Mouse (Mus musculus): Measurements from ENCODE around the gene Cntnap5c.

The Cntnap5c gene

DNA sequence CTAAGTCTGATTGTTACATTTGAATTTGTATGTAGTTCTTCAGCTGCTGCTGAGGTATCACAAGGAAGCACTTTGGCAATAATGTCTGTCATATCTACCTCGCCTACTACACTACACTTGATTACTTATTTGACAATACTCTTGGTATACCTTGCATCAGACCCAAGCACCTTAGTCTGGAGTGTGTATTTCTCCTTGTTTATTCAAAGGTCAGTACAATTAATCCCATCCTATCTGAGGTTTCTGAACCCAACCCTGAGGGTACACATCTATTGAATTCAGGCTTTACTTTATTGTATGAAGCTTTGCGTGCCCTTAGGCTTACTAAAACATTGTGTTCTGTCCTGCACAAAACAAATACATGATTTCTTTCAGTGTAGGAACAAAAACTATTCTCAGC, 235.1 kb downstream of the Cntnap5c start:
- DNase-seq: no peak

DNA sequence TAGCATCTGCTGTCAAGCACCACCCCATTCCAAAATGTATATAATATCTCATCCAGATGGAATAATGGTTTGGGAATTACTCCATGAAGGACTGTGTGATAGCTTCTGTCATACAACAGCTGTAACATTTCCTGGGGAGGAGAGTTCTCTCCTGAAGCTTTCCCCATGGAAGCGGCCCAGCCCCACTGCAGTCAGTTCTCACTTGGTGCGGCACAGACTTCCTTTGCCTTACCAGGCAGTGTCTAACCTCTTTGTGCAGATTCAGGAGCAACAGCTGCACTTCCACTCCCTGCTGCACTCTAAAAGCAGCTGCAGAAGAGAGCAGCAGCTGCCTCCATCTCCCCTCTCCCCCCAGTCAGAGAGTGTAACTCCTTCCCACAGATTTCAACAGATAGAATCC, 271.8 kb downstream of the Cntnap5c start:
- DNase-seq: no peak

DNA sequence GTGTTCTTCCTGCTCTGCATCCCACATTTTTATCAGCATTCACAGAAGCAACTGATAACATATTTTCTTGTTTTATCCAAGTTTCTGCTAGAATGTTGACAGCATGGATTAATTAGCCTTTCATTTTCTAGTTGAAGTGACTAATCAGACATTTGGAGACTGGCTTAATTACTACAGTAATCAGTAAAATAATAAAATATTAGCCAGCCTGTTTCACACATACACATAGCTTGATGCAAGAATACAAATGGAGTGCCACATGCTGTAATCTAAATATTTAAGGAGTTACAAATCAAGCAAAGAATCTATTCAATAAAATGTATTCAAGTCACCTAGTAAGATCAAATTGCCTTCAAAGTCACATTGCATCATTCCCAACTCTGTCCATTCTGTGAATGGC, 275.8 kb downstream of the Cntnap5c start:
- DNase-seq: no peak

DNA sequence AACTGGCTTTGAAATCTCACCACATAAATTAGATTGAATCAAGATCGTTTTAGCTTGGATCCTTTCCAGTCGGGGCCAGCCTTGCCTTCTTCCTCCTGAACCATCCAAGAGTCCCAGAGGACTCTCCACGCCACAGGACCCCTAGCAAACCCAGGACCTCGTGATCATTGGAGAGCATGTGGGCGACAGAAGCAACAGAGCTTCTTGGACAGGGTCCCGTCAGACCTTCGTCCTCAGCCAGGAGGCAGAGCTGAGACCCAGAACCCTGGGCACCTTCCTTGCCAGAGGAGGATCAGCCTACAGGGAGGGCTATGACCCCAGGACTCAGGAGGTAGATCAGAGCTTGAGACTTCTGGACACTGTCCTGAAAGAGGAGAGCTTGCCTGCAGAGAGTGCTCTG, 300.5 kb downstream of the Cntnap5c start:
- no peak for DNase-seq

DNA sequence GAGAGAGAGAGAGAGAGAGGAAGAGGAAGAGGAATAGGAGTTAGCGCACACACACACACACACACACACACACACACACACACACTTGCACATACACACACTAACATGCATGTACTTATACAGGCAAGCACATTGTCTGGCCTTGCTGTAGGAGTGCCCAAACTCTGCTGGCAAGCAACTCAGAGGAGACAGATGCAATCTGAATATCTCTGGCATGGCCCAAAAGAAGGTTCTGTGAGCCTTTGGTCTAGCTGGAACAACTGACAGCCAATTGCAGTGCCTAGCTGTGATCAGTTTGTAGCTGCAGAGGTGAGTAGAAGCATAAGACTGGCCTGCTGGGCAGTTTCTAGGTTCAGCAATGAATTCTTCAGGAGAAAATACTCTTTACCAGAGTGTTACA, 313.3 kb downstream of the Cntnap5c start:
- DNase-seq: no peak

DNA sequence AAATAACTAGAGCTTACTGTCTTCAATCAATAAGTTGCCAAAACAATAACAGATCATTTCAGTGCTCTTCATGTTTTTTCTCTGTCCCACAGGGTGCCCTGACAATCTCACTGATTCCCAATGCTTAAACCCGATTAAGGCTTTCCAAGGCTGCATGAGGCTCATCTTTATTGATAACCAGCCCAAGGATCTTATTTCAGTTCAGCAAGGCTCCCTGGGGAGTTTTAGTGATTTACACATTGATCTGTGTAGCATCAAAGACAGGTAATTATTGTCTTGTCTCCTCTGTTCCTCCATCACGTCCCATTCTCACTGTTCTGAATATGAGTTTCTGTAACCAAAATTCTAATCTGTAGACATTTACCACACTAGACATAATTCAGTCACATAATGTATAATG, 335.1 kb downstream of the Cntnap5c start:
- no peak for DNase-seq

DNA sequence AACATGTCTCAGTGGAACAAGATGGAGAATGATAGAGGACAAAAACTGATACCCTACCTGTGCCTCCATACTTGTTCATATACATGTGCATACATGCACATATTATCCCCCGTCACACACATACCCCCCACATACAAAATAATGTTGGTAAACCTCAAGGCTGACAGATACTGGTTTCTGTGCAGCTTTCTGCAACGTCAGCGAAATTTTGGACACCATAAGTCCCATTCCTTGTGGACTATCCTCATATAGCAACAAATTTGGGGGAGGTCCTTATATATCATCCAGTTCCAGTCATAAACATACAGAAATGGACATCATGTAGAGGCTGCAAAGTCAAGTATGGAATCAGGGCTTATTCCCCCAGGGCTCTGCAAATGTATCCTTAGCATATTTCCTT, 338.5 kb downstream of the Cntnap5c start:
- DNase-seq: no peak

DNA sequence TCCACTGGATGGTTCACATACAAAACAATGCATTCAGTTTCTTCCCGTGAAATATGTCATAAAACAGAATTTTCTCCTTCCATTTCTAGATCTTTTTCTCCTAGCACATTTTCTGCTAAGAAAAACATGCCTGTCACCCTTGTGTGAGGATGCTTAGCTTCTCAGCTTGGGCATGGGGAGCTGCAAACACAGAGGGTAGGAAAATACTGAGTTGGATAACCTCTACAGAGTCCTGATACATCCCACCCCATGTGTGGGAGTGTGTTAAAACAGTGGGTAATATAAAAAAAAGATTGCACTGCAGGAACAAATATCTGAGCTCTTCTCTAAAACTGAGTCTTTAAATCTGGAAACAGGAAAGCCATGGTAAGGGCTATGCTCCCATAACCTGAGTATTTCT, 339.0 kb downstream of the Cntnap5c start:
- DNase-seq: no peak

DNA sequence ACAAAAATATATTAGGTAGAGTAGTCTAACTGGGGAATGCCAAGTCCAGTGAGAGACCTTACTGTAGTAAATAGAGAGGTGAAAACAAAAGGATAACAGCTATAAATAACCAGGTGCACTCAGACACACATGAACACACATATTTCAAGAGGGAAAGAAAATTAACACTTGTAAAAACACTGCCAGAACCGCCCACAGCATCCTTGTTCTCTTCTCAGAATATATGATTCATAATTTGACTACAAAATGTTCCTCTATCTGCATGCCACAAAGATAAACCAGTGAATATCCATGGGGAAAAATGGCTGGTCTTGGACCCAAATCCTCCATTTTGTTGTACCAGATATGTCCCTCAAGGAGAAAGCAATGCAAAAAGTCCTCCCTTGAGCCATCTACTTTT, 417.8 kb downstream of the Cntnap5c start:
- DNase-seq: no peak

DNA sequence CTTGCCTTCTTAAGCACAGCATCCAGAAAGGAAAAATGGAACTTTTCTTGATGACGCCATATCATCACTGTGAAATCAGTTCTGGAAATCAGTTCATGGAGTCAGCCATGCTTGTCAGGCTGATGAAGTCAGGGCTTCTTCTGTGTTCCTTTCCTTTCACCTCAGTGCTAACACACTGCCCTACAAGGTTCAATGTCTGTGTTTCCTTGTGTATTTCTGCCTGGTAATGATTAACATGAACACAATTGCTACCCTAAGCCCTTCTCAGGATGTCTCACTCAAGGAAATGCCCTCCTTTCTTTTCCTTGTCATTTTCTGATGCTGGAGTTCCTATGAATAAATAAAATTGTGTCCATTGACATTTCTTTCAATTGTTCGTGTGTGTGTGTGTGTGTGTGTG, 431.8 kb downstream of the Cntnap5c start:
- DNase-seq: no peak

DNA sequence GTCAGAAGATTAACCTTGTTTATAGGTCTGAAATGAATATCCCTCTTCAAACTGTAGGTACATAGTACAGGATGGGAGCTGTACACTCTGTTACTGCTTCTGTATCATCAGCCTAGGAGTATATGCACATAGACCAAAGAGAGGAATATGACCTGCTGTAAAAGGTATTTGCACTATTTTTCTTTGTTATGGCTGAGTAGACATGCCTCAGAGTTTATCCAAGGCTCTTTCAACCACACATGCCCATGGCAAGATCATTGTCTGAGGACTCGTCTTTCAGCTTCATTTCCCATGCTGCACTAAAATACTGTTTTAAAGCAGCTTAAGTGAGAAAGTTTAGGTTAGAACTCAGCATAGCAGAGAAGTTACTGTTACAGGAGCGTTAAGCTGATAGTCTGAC, 498.7 kb downstream of the Cntnap5c start:
- no peak for DNase-seq

DNA sequence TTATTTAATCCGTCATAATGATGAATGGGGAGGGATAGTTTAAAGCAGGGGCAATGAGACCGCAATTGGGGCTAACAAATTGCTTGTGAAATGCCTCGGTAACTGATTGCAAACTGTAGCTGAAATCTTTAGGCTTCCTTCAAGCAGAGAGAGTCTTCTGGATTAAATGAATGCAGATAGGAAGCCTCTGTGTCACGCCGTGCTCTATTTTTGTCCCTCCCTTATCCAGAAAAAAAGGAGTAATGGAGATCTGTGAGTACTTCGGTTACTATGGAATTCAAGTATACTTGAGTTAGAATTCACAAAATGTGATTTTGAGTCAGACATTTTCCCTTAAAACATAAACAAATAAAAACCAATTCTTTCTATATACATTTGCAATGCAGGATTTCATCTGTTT, 581.9 kb downstream of the Cntnap5c start:
- no peak for DNase-seq

DNA sequence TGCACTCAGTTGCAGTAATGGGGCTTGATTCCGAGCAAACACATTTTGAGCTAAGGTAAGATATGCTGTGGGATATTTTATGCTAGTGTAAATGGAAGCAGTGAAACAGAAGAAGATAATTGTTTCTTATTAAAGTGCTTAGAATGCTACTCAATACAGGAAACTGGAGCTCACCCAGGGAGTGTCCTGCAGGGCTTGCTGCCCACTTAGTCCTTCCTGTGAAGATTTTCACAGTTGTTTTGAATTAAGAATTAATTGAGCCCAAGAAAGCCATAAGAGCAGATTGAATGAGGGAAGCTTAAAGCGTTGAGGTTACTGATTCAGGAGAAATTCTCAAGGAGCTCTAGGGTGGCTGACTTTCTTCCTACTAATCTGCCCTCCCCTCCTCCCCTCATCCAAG, 586.9 kb downstream of the Cntnap5c start:
- no peak for DNase-seq

DNA sequence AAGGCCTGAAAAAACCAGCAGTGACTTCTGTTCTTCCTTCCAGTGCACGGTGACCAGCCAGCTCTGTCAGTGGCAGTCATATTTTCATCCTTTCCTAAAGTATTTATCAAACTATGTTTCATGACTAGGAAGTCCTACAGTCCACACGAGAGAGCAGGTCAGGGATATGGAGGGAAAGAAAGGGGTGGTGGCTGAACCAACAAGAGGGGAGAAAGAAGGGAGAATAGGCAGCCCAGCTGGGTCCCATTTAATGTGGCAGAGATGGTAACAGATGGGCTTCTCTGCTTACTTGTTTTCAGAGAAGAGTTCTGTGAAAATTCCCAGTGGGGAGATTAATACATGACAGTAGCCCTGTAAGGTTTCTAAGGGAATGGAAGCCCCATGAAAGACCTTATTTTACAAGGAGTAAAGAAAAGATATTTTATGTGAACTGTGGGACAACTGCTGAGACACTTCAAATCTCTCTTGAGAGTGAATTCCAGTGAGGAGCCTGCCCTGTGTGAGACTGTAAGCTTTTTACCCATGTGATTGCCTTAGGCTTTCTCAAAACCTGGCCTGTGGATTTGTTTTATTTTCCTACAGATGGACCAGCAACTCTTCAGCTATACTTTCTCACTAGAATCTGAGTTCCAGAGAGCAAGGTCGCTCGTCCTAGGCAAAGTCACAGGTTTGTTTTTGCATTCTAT, 594.4 kb downstream of the Cntnap5c start:
- DNase-seq: no peak

DNA sequence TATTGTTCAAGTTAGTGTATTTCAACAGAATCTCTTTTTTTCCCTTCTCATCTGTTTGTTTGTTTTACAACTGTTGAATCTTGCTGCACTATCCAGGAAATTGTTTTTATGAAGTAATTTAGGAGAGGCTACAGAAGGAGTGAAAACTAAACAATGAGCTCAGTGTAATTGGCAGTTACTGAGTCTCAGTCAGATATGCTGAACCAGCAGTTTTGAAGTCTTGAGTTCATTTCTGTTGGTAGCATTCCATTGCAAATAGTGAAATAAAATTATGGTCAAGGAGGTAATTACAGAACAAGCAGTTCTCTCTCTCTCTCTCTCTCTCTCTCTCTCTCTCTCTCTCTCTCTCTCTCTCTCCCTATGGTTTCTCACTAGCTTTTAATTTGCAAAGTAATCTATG, 600.7 kb downstream of the Cntnap5c start:
- DNase-seq: no peak

DNA sequence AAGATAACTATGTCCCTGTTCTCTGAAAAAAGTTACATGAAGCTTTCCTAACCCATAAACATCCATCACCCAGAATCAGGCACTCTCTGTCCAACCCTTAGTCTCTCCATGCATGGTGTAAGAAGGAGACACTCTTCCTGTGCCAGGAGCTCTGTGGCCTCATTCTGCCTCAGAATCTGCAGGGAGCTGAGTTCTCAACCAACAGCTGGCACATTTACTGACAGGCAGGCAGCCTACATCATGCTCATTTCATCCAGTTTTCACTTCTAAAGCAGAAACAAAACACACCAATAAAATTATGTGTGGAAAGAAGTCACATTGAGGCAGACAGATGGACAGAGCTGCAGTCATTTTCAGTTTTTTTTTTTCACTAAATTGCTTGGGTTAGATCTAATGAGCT, 638.4 kb downstream of the Cntnap5c start:
- no peak for DNase-seq

DNA sequence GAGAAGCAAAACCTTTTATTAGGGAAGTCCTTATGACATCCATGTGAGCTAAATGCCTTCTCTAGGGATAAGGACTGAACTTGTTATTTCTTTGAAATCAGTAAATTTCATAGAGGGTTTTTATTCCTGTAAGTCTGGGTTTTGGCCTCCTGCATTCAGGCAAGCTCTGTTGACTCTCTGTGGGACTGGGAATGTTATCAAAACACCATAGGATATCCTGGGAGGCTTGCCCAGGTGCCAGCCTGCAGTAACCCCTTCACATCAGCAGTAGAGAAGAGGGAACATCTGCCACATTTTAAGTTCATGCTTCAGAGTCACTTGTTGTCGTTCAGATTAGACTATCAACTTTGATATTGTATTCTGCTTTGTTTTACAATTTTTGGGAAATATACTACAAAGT, 639.4 kb downstream of the Cntnap5c start:
- no peak for DNase-seq

DNA sequence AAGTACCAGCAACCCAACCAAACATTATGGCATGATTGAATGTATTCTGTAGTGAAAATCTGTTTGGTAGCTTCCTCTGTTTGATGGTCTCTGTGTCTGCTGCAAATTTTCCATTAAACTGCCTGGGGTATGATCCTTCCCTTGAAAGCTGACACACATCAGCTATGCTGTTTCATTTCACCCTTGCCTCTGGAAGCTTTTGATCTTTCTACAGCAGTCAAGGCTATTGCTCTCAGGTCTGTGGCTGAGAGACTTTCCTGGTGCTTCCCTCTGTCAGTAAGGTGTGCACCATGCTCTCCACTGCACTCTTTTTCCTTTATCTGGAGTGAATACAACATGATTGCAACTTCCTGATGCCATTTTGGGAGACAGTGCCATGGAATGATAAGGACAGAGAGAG, 668.1 kb downstream of the Cntnap5c start:
- DNase-seq: no peak

All from spleen, adult 18-20 months (tissue).